Mouse (Mus musculus) forebrain, embryonic 16.5 days (tissue): ENCODE data around the gene Ddx43. TPM values are rescaled to one million over a fixed set of nuclear protein-coding genes. Genes with fewer than 3 reads are reported as not detected.
"Not testable (repeated sequence)": the region's sequence is repeated elsewhere in the genome, so short reads cannot be mapped to it uniquely, and the experiment has no call there.

Experiments used
- ATAC-seq: fragments of 200-750 bp; cut with Nextera tagmentation; 2 replicates; pipeline ENCODE4 v1.8.0; 2017; ENCODE audit warnings: mild to moderate bottlenecking, moderate library complexity
- H3K27ac ChIP-seq: fragments of 300-500 bp; sonication (generic); 2 replicates; pipeline ENCODE4 v1.5.1; 2014; ENCODE audit warnings: low read length, control low read depth
- H3K27me3 ChIP-seq: fragments of 300-500 bp; sonication (generic); replicated peaks from 2 replicates; pipeline ENCODE4 v1.6.1; 2014; ENCODE audit warnings: low read length; ENCODE audit not compliant: control insufficient read depth, insufficient read depth
- H3K36me3 ChIP-seq: fragments of 300-500 bp; sonication (generic); 2 replicates; pipeline ENCODE4 v1.6.1; 2014; ENCODE audit not compliant: control insufficient read depth, insufficient read depth
- H3K4me1 ChIP-seq: fragments of 300-500 bp; sonication (generic); replicated peaks from 2 replicates; pipeline ENCODE4 v1.6.1; 2014; ENCODE audit warnings: low read length; ENCODE audit not compliant: control insufficient read depth, insufficient read depth
- H3K4me2 ChIP-seq: fragments of 300-500 bp; sonication (generic); 2 replicates; pipeline ENCODE4 v1.6.1; 2014; ENCODE audit warnings: mild to moderate bottlenecking, low read length, control low read depth
- H3K4me3 ChIP-seq: fragments of 300-500 bp; sonication (generic); replicated peaks from 2 replicates; pipeline ENCODE4 v1.5.1; 2014; ENCODE audit warnings: mild to moderate bottlenecking, low read length, control low read depth
- H3K9ac ChIP-seq: fragments of 300-500 bp; sonication (generic); replicated peaks from 2 replicates; pipeline ENCODE4 v1.6.1; 2014; ENCODE audit warnings: low read depth, low read length, control low read depth
- H3K9me3 ChIP-seq: fragments of 300-500 bp; sonication (generic); 2 replicates; pipeline ENCODE4 v1.6.1; 2016; ENCODE audit warnings: low read length; ENCODE audit not compliant: control insufficient read depth
- WGBS: fragments of 180-500 bp; shearing (Covaris S2); extraction: QIAGEN DNeasy Blood & Tissue Kit; methylation state at CpG from one replicate; pipeline ENCODE4 v1.1.7; 2014; 5-methylcytosine and 5-hydroxymethylcytosine counted together
- polyA plus RNA-seq: library from polyadenylated mRNA; unstranded; fragments of >200 nt; fragmentation: Nextera tagmentation; extraction: Ambion mirVana; gene quantifications from 2 replicates; pipeline ENCODE4 v1.2.1, GENCODE M21; 2015

The Ddx43 gene
- polyA plus RNA-seq: 0.25 and 0.30 TPM in 2 replicates

GRCm38 (mm10) chr9:78395630-78396351 is at the start of gene Ddx43:
TSS of gene Ddx43 (plus strand) at chr9:78395777.
- Histone ChIP-seq H3K4me1 (peaks cover 9% of the 10 kb centered on the region), H3K27ac (no peak within 1 kb of the TSS), H3K9ac (peak within 1 kb of the TSS; percentile 30; the same call in 1 of the 2 replicates), H3K9me3 (no peaks in the 10 kb centered on the region), H3K27me3 (peaks cover 40% of the 10 kb centered on the region), H3K36me3 (no peaks in the 10 kb centered on the region), H3K4me3 (peak within 1 kb of the TSS; percentile 46), H3K4me2 (peak within 1 kb of the TSS; percentile 58)
- 3% methylated on average over 73 of the region's 93 CpGs for WGBS
- ATAC-seq: peak; percentile 97

- H3K27ac ChIP-seq: no peak overlapping the region
Measured at GRCm38 (mm10) chr9:78347004-78347403, 48.6 kb upstream of the Ddx43 start.

GRCm38 (mm10) chr9:78348206-78349004 is 47.2 kb upstream of the Ddx43 start:
- not testable (repeated sequence) for H3K27me3 ChIP-seq, H3K36me3 ChIP-seq, ATAC-seq, H3K9ac ChIP-seq, H3K4me1 ChIP-seq, H3K9me3 ChIP-seq, H3K27ac ChIP-seq, H3K4me3 ChIP-seq, H3K4me2 ChIP-seq
- 76% methylated on average over 6 of the region's 6 CpGs for WGBS

More at GRCm38 (mm10) chr9:78347004-78347403, 48.6 kb upstream of the Ddx43 start:
- Histone ChIP-seq H3K9ac (no peak overlapping the region), H3K9me3 (no peaks in the 10 kb centered on the region), H3K27me3 (no peaks in the 10 kb centered on the region), H3K4me3 (no peak overlapping the region), H3K4me2 (no peak overlapping the region), H3K4me1 (no peaks in the 10 kb centered on the region), H3K36me3 (no peaks in the 10 kb centered on the region)
- WGBS: 76% methylated on average over 3 of the region's 3 CpGs
- ATAC-seq: no peak

- H3K27ac ChIP-seq, H3K9ac ChIP-seq, H3K4me2 ChIP-seq, H3K4me1 ChIP-seq, H3K4me3 ChIP-seq, H3K9me3 ChIP-seq, H3K27me3 ChIP-seq, H3K36me3 ChIP-seq, ATAC-seq: not testable (repeated sequence)
- 84% methylated on average over 3 of the region's 3 CpGs for WGBS
Measured at GRCm38 (mm10) chr9:78349141-78349540, 46.4 kb upstream of the Ddx43 start.

GRCm38 (mm10) chr9:78350007-78350406 is 45.6 kb upstream of the Ddx43 start:
- not testable (repeated sequence) for H3K27ac ChIP-seq, H3K4me3 ChIP-seq, H3K9ac ChIP-seq, ATAC-seq, H3K4me2 ChIP-seq, H3K36me3 ChIP-seq, H3K4me1 ChIP-seq, H3K9me3 ChIP-seq, H3K27me3 ChIP-seq

- H3K9me3 ChIP-seq: no peaks in the 10 kb centered on the region
- H3K4me2 ChIP-seq: no peak overlapping the region
- H3K27ac ChIP-seq: no peak overlapping the region
- ATAC-seq: no peak
- H3K27me3 ChIP-seq: no peaks in the 10 kb centered on the region
- H3K9ac ChIP-seq: no peak overlapping the region
- H3K4me1 ChIP-seq: no peaks in the 10 kb centered on the region
- WGBS: 88% methylated on average over 6 of the region's 6 CpGs
- no peak overlapping the region for H3K4me3 ChIP-seq
- no peaks in the 10 kb centered on the region for H3K36me3 ChIP-seq
Measured at GRCm38 (mm10) chr9:78351504-78352220, 43.9 kb upstream of the Ddx43 start.

- no peak overlapping the region for H3K27ac ChIP-seq
- no peak overlapping the region for H3K4me2 ChIP-seq
- no peak overlapping the region for H3K9ac ChIP-seq
- ATAC-seq: no peak
- WGBS: 83% methylated on average over 11 of the region's 11 CpGs
- H3K4me3 ChIP-seq: no peak overlapping the region
- H3K27me3 ChIP-seq: no peaks in the 10 kb centered on the region
- no peaks in the 10 kb centered on the region for H3K36me3 ChIP-seq
- H3K4me1 ChIP-seq: no peaks in the 10 kb centered on the region
- no peaks in the 10 kb centered on the region for H3K9me3 ChIP-seq
Measured at GRCm38 (mm10) chr9:78354665-78355578, 40.7 kb upstream of the Ddx43 start.

GRCm38 (mm10) chr9:78355611-78356010 is 40.0 kb upstream of the Ddx43 start, which contains the start of gene Gsta2:
TSS of gene Gsta2 (minus strand) at chr9:78355788.
- Histone ChIP-seq H3K27ac (no peak within 1 kb of the TSS), H3K27me3 (no peaks in the 10 kb centered on the region), H3K9me3 (no peaks in the 10 kb centered on the region), H3K9ac (no peak within 1 kb of the TSS), H3K4me3 (no peak within 1 kb of the TSS), H3K4me1 (no peaks in the 10 kb centered on the region), H3K36me3 (no peaks in the 10 kb centered on the region), H3K4me2 (no peak within 1 kb of the TSS)
- WGBS: 89% methylated on average over 8 of the region's 8 CpGs
- ATAC-seq: no peak
